In the genomic region with DNA sequence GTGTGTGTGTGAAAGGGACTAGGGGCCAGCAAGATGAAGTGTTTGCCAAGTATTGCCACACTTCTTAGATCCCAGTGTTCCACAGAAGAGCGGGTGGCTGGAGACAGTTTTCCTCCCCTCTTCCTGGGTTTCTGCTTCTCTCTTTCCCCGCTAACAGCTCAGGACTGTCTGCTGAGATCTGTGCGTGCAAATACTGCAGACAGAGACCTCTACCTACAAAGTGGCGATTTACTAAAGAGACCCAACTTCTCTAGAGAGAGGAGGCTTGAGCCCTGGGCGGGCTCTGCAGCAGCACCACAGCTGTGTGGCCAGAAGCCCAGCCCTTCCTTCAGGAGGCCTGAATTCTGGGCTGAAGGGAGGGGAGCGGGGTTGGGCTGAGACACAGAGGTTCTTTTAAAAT, we compare ENCODE assay signal across 9 mouse cellular contexts. TPM values are rescaled to one million over a fixed set of nuclear protein-coding genes. Genes with fewer than 3 reads are reported as not detected.
DNase-seq lines count a peak whose midpoint lies in the region; ATAC-seq and TF ChIP-seq lines count a peak whose summit lies in the region.
"Had no signal": no experiment of that assay in that cellular context is flagged by ENCODE, and none has a peak within 500 bp of the region (broad histone marks: within the 10 kb centered on the region; RNA-seq: fewer than 3 reads in every experiment).

No protein-coding gene starts in this region.

- H3K27me3 ChIP-seq in intestine, embryonic 15.5 days (replicated peaks): no peaks in the 10 kb centered on the region
- H3K27me3 ChIP-seq in intestine, embryonic 16.5 days (replicated peaks; ENCODE audit: control insufficient read depth, insufficient read depth, low read length): no peaks in the 10 kb centered on the region
- H3K27me3 ChIP-seq in spleen, adult 2 months (ENCODE audit: control insufficient read depth, insufficient read depth, low read length): peaks cover 12% of the 10 kb centered on the region
- no peaks in the 10 kb centered on the region for H3K27me3 ChIP-seq in heart, embryonic 16.5 days (ENCODE audit: control insufficient read depth, insufficient read depth, low read length)
- no peaks in the 10 kb centered on the region for H3K27me3 ChIP-seq in stomach, postnatal 0 days (ENCODE audit: control insufficient read depth, insufficient read depth, low read length)

- ATAC-seq in intestine, embryonic 15.5 days: no peak
- no peak for ATAC-seq in intestine, embryonic 16.5 days
- no peak for ATAC-seq in heart, embryonic 16.5 days (replicated peaks; ENCODE audit: extremely low read depth, insufficient read depth, low FRiP score)
- ATAC-seq in stomach, postnatal 0 days (ENCODE audit: low FRiP score, low TSS enrichment): no peak

- no peaks in the 10 kb centered on the region for H3K9me3 ChIP-seq in intestine, embryonic 15.5 days
- no peaks in the 10 kb centered on the region for H3K9me3 ChIP-seq in intestine, embryonic 16.5 days (ENCODE audit: control insufficient read depth, low read length)
- H3K9me3 ChIP-seq in heart, embryonic 16.5 days (replicated peaks; ENCODE audit: control insufficient read depth, low read length): no peaks in the 10 kb centered on the region
- H3K9me3 ChIP-seq in stomach, postnatal 0 days (ENCODE audit: control insufficient read depth, low read length): no peaks in the 10 kb centered on the region

- H3K27ac ChIP-seq in intestine, embryonic 15.5 days: no peak overlapping the region
- H3K27ac ChIP-seq in intestine, embryonic 16.5 days (ENCODE audit: low read length): no peak overlapping the region
- H3K27ac ChIP-seq in spleen, adult 2 months (ENCODE audit: insufficient read depth, low read length): 0 out of 2 replicates have a peak overlapping the region, but pooled peaks have one; percentile 38
- H3K27ac ChIP-seq in heart, embryonic 16.5 days (ENCODE audit: low read length): peak overlapping the region; percentile 59
- H3K27ac ChIP-seq in stomach, postnatal 0 days (replicated peaks): peak overlapping the region; percentile 45; the same call in 1 of the 2 replicates

- no peak overlapping the region for H3K9ac ChIP-seq in intestine, embryonic 15.5 days
- no peak overlapping the region for H3K9ac ChIP-seq in intestine, embryonic 16.5 days (ENCODE audit: low read depth, low read length)
- no peak overlapping the region for H3K9ac ChIP-seq in heart, embryonic 16.5 days (ENCODE audit: low read length)
- no peak overlapping the region for H3K9ac ChIP-seq in stomach, postnatal 0 days (ENCODE audit: low read length)

- no peak for TF ChIP-seq CTCF in spleen, adult 2 months (IDR thresholded peaks at IDR 0.05; ENCODE audit: extremely low read depth, insufficient read depth, insufficient read length, insufficient replicate concordance)
- TF ChIP-seq CTCF in stomach, postnatal 0 days (IDR thresholded peaks at IDR 0.05; ENCODE audit: low read depth): no peak

- peaks cover 29% of the 10 kb centered on the region for H3K4me1 ChIP-seq in intestine, embryonic 15.5 days (replicated peaks)
- H3K4me1 ChIP-seq in intestine, embryonic 16.5 days (ENCODE audit: control insufficient read depth, insufficient read depth, low read length): peaks cover 8% of the 10 kb centered on the region; the same call in 1 of the 2 replicates
- peaks cover 7% of the 10 kb centered on the region for H3K4me1 ChIP-seq in spleen, adult 2 months (ENCODE audit: control insufficient read depth, insufficient read depth, insufficient read length)
- H3K4me1 ChIP-seq in heart, embryonic 16.5 days (ENCODE audit: control insufficient read depth, insufficient read depth, low read length): peaks cover 27% of the 10 kb centered on the region
- H3K4me1 ChIP-seq in stomach, postnatal 0 days (replicated peaks; ENCODE audit: control insufficient read depth, insufficient read depth): no peaks in the 10 kb centered on the region; the same call in 1 of the 2 replicates

- TF ChIP-seq EP300 in stomach, postnatal 0 days (optimal IDR thresholded peaks at IDR 0.05): no peak

- no peaks in the 10 kb centered on the region for H3K36me3 ChIP-seq in intestine, embryonic 15.5 days
- H3K36me3 ChIP-seq in intestine, embryonic 16.5 days (ENCODE audit: control insufficient read depth, insufficient read depth, low read length): no peaks in the 10 kb centered on the region
- no peaks in the 10 kb centered on the region for H3K36me3 ChIP-seq in spleen, adult 2 months (ENCODE audit: control insufficient read depth, insufficient read depth, low read length)
- H3K36me3 ChIP-seq in heart, embryonic 16.5 days (ENCODE audit: control insufficient read depth, insufficient read depth): no peaks in the 10 kb centered on the region
- H3K36me3 ChIP-seq in stomach, postnatal 0 days (ENCODE audit: control insufficient read depth, insufficient read depth, low read length): no peaks in the 10 kb centered on the region

- no peak for TF ChIP-seq POLR2A in spleen, adult 2 months (IDR thresholded peaks at IDR 0.05; ENCODE audit: low read depth, low read length)

- 53% methylated on average over 6 of the region's 6 CpGs for WGBS in intestine, embryonic 15.5 days
- 60% methylated on average over 6 of the region's 6 CpGs for WGBS in intestine, embryonic 16.5 days
- WGBS in spleen, adult 2 months: 58% methylated on average over 6 of the region's 6 CpGs
- WGBS in heart, embryonic 16.5 days: 51% methylated on average over 6 of the region's 6 CpGs
- 52% methylated on average over 6 of the region's 6 CpGs for WGBS in stomach, postnatal 0 days

- no peak for DNase-seq in spleen, adult 2 months (ENCODE audit: low read depth in 1 of 2, low spot score in 2 of 2)
- no peak for DNase-seq in spleen, postnatal 10 days (ENCODE audit: low spot score in 2 of 2)
- DNase-seq in stomach, postnatal 0 days (ENCODE audit: low spot score): no peak
- DNase-seq in retina, embryonic 14.5 days (ENCODE audit: low spot score): no peak
- DNase-seq in thymus, adult 18-20 months: no peak
- DNase-seq: kidney, adult 8-10 months had no signal

- no peak overlapping the region for H3K4me3 ChIP-seq in intestine, embryonic 15.5 days (replicated peaks)
- no peak overlapping the region for H3K4me3 ChIP-seq in intestine, embryonic 16.5 days (ENCODE audit: low read length)
- no peak overlapping the region for H3K4me3 ChIP-seq in spleen, adult 2 months (ENCODE audit: extremely low read depth, insufficient read depth, insufficient read length)
- peak overlapping the region; percentile 0; the same call in 1 of the 2 replicates for H3K4me3 ChIP-seq in heart, embryonic 16.5 days (ENCODE audit: low read length)
- no peak overlapping the region for H3K4me3 ChIP-seq in stomach, postnatal 0 days (ENCODE audit: low read depth, low read length)

- H3K4me2 ChIP-seq in intestine, embryonic 15.5 days (replicated peaks): 0 out of 2 replicates have a peak overlapping the region, but pooled peaks have one; percentile 9
- H3K4me2 ChIP-seq in intestine, embryonic 16.5 days (ENCODE audit: low read depth, low read length): no peak overlapping the region; the same call in 1 of the 2 replicates
- H3K4me2 ChIP-seq in heart, embryonic 16.5 days (ENCODE audit: low read depth, low read length): peak overlapping the region; percentile 91
- H3K4me2 ChIP-seq in stomach, postnatal 0 days (replicated peaks; ENCODE audit: low read depth): peak overlapping the region; percentile 18; the same call in 1 of the 2 replicates

RNA-seq across cellular contexts. Expression of gene Csrp1, which starts 34.5 kb away (rescaled TPM):
- polyA plus RNA-seq in intestine, embryonic 15.5 days (2015; fragmentation: Nextera tagmentation; extraction: Ambion mirVana): 203 and 215 TPM in 2 replicates
- 215 TPM in 2 replicates for polyA plus RNA-seq in intestine, embryonic 16.5 days (2015; fragmentation: Nextera tagmentation; extraction: Ambion mirVana)
- polyA plus RNA-seq in spleen, adult 2 months (2012; rRNA removed): 174 and 192 TPM in 2 replicates
- 160 and 174 TPM in 2 replicates for polyA plus RNA-seq in heart, embryonic 16.5 days (2015; fragmentation: Nextera tagmentation; extraction: Ambion mirVana)
- 418 and 496 TPM in 2 replicates for polyA plus RNA-seq in stomach, postnatal 0 days (2015; fragmentation: Nextera tagmentation; extraction: Ambion mirVana)

Comparison
In these comparisons a context has a peak if more than half of its experiments do, and no peak if none do; other contexts are left out.
1. H3K27ac ChIP-seq: peak in spleen, adult 2 months (single experiment), heart, embryonic 16.5 days (single experiment) and stomach, postnatal 0 days (single experiment); none in intestine, embryonic 15.5 days (single experiment) and intestine, embryonic 16.5 days (single experiment).